Mouse (Mus musculus) myocyte (in vitro differentiated cells): Measurements from ENCODE around the gene Arf1. TPM values are rescaled to one million over a fixed set of nuclear protein-coding genes. Genes with fewer than 3 reads are reported as not detected.

Source experiments
- H3K27me3 ChIP-seq: one replicate; pipeline ENCODE4 v1.6.1; 2011; ENCODE audit not compliant: control insufficient read depth, insufficient read depth, insufficient read length
- H3K36me3 ChIP-seq: one replicate; pipeline ENCODE4 v1.6.1; 2011; ENCODE audit not compliant: control insufficient read depth, insufficient read depth
- H3K4me2 ChIP-seq: one replicate; pipeline ENCODE4 v1.6.1; 2011; ENCODE audit warnings: low read depth, control low read depth
- H3K4me3 ChIP-seq: one replicate; pipeline ENCODE4 v1.5.1; 2011; ENCODE audit warnings: mild to moderate bottlenecking, control low read depth, moderate library complexity
- H3K79me2 ChIP-seq: one replicate; pipeline ENCODE4 v1.6.1; 2011; ENCODE audit not compliant: control insufficient read depth, insufficient read depth
- H3ac ChIP-seq: one replicate; pipeline ENCODE4 v1.6.1; 2011; ENCODE audit not compliant: control insufficient read depth, insufficient read length
- CEBPB ChIP-seq: IDR thresholded peaks from 2 replicates; pipeline ENCODE4 v1.6.1; 2011; ENCODE audit warnings: mild to moderate bottlenecking, moderate library complexity; ENCODE audit not compliant: poor library complexity, insufficient read depth, severe bottlenecking
- E2F4 ChIP-seq: IDR thresholded peaks from one replicate; pipeline ENCODE4 v1.6.1; 2011; ENCODE audit warnings: mild to moderate bottlenecking, control low read depth, moderate library complexity; ENCODE audit not compliant: insufficient read depth
- MAX ChIP-seq: IDR thresholded peaks from one replicate; pipeline ENCODE4 v1.6.1; 2011; ENCODE audit warnings: low read depth, mild to moderate bottlenecking, control low read depth
- MYOD1 ChIP-seq, 3 experiments: IDR thresholded peaks; one replicate each; pipeline ENCODE4 v1.6.1; 2011; ENCODE audit warnings: control low read depth in 2 of 3, low read depth in 2 of 3, mild to moderate bottlenecking in 2 of 3, moderate library complexity in 1 of 3; ENCODE audit not compliant: insufficient read length in 2 of 3, control insufficient read depth in 1 of 3
- MYOG ChIP-seq, 3 experiments: IDR thresholded peaks; one replicate each; pipeline ENCODE4 v1.6.1; 2011; ENCODE audit warnings: control low read depth in 2 of 3, low read depth in 2 of 3, mild to moderate bottlenecking in 2 of 3; ENCODE audit not compliant: insufficient read length in 2 of 3, control insufficient read depth in 1 of 3, insufficient read depth in 1 of 3
- POLR2A ChIP-seq: IDR thresholded peaks from one replicate; pipeline ENCODE4 v1.6.1; 2011; ENCODE audit warnings: low read depth, mild to moderate bottlenecking, control low read depth, moderate library complexity; ENCODE audit not compliant: insufficient read length
- POLR2AphosphoS2 ChIP-seq: IDR thresholded peaks from one replicate; pipeline ENCODE4 v1.6.1; 2011; ENCODE audit warnings: low read depth, control low read depth; ENCODE audit not compliant: insufficient read length
- REST ChIP-seq: IDR thresholded peaks from one replicate; pipeline ENCODE4 v1.6.1; 2011; ENCODE audit warnings: mild to moderate bottlenecking, control low read depth, moderate library complexity; ENCODE audit not compliant: insufficient read depth, insufficient read length
- SRF ChIP-seq: IDR thresholded peaks from one replicate; pipeline ENCODE4 v1.6.1; 2011; ENCODE audit warnings: low read depth; ENCODE audit not compliant: control insufficient read depth, insufficient read length
- TCF12 ChIP-seq: IDR thresholded peaks from one replicate; pipeline ENCODE4 v1.6.1; 2011; ENCODE audit warnings: mild to moderate bottlenecking, control low read depth; ENCODE audit not compliant: poor library complexity, insufficient read depth, severe bottlenecking
- TCF3 ChIP-seq: IDR thresholded peaks from one replicate; pipeline ENCODE4 v1.6.1; 2011; ENCODE audit warnings: low read depth, control low read depth; ENCODE audit not compliant: insufficient read length
- USF1 ChIP-seq: IDR thresholded peaks from one replicate; pipeline ENCODE4 v1.6.1; 2011; ENCODE audit warnings: low read depth, mild to moderate bottlenecking, control low read depth, moderate library complexity
- polyA plus RNA-seq: library from polyadenylated mRNA; unstranded; fragments of >200 nt; fragmentation: generic; extraction: Trizol; gene quantifications from one replicate; pipeline ENCODE4 v1.2.1, GENCODE M21; 2012; ENCODE audit warnings: missing spikeins

The Arf1 gene
- polyA plus RNA-seq, 1 experiment, result 500 TPM

DNA sequence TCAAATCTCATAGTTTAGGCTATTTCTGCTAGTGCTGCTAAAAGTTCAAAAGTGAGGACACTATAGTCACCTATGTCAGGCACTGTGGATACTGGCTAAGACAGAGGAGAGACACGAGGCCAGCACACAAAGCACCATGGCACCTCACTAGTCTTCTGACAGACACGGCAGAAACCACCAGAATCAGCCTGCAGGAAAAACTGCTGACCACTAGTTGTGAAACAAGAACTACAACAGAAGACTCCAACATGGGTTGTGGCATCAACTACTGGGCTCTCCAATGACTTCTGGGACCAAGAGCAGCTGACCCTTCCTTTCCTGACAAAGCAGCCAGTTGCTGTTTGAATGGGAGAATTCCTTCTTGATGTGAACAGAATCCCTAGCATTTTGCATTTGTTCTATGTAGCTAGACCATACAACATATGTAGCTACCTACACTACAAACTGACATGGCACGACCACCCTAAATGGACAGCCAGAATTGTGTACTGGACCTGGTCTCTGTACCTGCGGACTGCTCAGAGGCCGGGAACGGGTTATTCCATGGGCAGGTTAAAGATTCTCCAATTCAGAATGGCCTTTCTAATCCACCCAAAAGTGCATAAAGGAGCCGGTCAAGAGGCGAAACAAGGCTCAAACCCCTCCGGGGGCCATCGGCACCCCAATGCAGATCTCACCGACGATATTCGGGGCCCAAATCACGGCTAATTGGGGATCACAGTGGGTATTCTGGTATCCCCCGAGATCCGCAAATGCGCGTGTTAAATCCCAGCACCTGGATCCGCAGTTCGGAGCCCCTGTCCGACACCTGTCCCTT, 1.1 kb downstream of the Arf1 start:
- H3K27me3 ChIP-seq, result no peaks in the 10 kb centered on the region
- no peak for TF ChIP-seq USF1
- TF ChIP-seq SRF, result no peak
- no peak for TF ChIP-seq MYOG (IDR thresholded peaks at IDR 0.05; ENCODE audit: control insufficient read depth in 1 of 3, insufficient read depth in 1 of 3, insufficient read length in 2 of 3, low read depth in 2 of 3)
- no peak for TF ChIP-seq POLR2A
- TF ChIP-seq MYOD1 (IDR thresholded peaks at IDR 0.05; ENCODE audit: control insufficient read depth in 1 of 3, insufficient read length in 2 of 3, low read depth in 2 of 3), result no peak
- TF ChIP-seq REST, result no peak
- TF ChIP-seq TCF12, result no peak
- TF ChIP-seq POLR2AphosphoS2, result no peak
- no peak for TF ChIP-seq MAX
- no peak for TF ChIP-seq CEBPB
- TF ChIP-seq E2F4, result no peak
- no peak for TF ChIP-seq TCF3
- H3K4me2 ChIP-seq, result peak overlapping the region; percentile 96
- H3K4me3 ChIP-seq, result peak overlapping the region; percentile 98
- peaks cover 60% of the 10 kb centered on the region for H3K79me2 ChIP-seq
- H3K36me3 ChIP-seq, result peaks cover 4% of the 10 kb centered on the region
- H3ac ChIP-seq, result peak overlapping the region; percentile 89

DNA sequence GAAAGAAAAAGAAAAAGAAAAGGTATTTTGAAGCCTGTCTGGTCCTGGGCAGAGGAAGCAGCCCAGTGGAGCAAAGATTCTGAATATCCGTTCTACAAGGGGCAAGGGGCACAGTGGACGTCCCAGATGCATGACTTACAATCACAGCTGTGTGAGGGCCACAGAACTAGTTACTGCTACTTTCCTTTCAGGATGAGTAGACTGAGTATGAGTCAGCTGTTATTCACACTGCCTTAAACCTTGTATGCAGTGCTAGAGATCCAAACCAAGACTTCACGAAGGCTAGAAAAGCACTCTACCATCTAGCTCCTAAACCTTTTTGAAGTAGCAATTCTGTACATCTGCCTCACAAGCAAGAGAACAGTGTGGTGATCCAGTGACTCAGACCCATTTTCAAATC, 1.8 kb downstream of the Arf1 start:
- Histone ChIP-seq H3K36me3 (peaks cover 7% of the 10 kb centered on the region), H3K4me2 (peak overlapping the region; percentile 96), H3ac (no peak overlapping the region), H3K27me3 (no peaks in the 10 kb centered on the region), H3K79me2 (peaks cover 67% of the 10 kb centered on the region), H3K4me3 (peak overlapping the region; percentile 98)
- TF ChIP-seq CEBPB (no peak), REST (no peak), MYOD1 (IDR thresholded peaks at IDR 0.05; ENCODE audit: control insufficient read depth in 1 of 3, insufficient read length in 2 of 3, low read depth in 2 of 3) (peak; percentile 50 to 81 (median 70)), MYOG (IDR thresholded peaks at IDR 0.05; ENCODE audit: control insufficient read depth in 1 of 3, insufficient read depth in 1 of 3, insufficient read length in 2 of 3, low read depth in 2 of 3) (peak in 1 of 3 experiments; percentile 3), TCF12 (no peak), POLR2A (no peak), SRF (no peak), POLR2AphosphoS2 (no peak), MAX (no peak), TCF3 (no peak)

DNA sequence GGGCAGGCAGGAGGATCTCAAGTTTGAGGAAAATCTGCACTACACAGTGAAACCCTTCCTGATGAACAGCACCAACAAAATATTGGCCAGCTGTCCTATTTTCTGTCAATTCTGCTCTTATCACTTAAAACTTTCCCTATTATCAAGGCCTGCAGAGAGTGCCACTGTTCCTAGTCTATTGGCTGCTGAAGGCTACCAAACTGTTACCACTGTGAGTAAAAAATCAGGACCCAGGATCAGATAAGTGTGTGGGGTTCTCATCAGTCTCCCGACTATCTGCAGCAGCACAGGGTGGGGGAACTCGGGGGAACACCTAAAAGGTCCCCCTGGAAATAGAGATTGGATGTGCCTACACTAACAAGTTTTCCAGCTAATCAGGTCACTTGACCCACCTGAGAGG, 2.9 kb downstream of the Arf1 start:
- Histone ChIP-seq H3K4me2 (peak overlapping the region; percentile 96), H3K4me3 (peak overlapping the region; percentile 98), H3K79me2 (peaks cover 78% of the 10 kb centered on the region), H3ac (no peak overlapping the region), H3K27me3 (no peaks in the 10 kb centered on the region), H3K36me3 (peaks cover 7% of the 10 kb centered on the region)
- TF ChIP-seq REST (no peak), MAX (no peak), E2F4 (no peak), MYOG (IDR thresholded peaks at IDR 0.05; ENCODE audit: control insufficient read depth in 1 of 3, insufficient read depth in 1 of 3, insufficient read length in 2 of 3, low read depth in 2 of 3) (no peak)

DNA sequence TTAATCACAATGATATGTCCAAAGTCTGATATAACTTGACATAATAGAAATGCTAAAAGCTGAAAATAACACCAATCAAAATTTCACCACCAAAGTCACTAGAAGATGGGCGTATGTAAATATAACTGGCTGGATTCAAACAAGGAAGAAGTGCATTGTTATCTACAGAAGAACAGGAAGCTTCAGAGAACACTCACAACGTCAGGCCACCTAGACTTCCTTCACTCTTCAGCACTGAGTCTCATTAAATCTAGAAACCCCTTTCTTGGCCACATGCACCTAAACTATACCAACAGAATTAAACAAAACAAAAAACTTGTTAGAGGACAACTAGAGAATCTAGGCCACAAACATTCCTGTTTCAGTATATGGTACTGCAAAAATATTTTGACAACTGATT, 3.6 kb downstream of the Arf1 start:
- no peak overlapping the region for H3K4me3 ChIP-seq
- peaks cover 7% of the 10 kb centered on the region for H3K36me3 ChIP-seq
- TF ChIP-seq POLR2AphosphoS2, result no peak
- no peak for TF ChIP-seq TCF12
- TF ChIP-seq POLR2A, result no peak
- no peak for TF ChIP-seq SRF
- no peak for TF ChIP-seq TCF3
- H3K79me2 ChIP-seq, result peaks cover 85% of the 10 kb centered on the region
- H3ac ChIP-seq, result no peak overlapping the region
- peak overlapping the region; percentile 96 for H3K4me2 ChIP-seq
- H3K27me3 ChIP-seq, result no peaks in the 10 kb centered on the region

DNA sequence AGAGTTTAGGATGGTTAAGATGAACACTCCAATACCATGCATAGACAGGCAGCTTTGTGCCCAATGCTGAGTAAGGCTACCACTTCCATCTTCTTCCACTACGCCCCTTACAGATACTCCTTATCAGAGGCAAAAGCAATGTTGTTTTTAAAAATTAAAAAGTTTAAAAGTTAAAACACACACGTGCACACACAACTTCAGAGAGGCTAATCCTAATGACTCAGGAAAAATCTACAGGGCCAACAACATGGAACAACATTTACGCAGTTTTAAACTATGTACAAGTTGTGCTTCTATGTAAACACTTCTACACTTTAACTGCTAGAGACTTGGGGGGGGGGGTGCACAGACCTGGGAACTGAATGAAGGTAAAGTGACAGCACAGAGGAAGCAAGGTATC, 4.0 kb downstream of the Arf1 start:
- H3K4me3 ChIP-seq, result no peak overlapping the region
- H3K4me2 ChIP-seq, result peak overlapping the region; percentile 96
- H3ac ChIP-seq, result no peak overlapping the region
- no peak for TF ChIP-seq REST
- TF ChIP-seq TCF3, result no peak
- peaks cover 90% of the 10 kb centered on the region for H3K79me2 ChIP-seq
- H3K36me3 ChIP-seq, result peaks cover 7% of the 10 kb centered on the region
- no peaks in the 10 kb centered on the region for H3K27me3 ChIP-seq
